Mouse (Mus musculus) heart, postnatal 4 days (tissue): ENCODE measurements at regions not wholly inside any gene's neighbourhood (a gene's known extent, or its start where the extent isn't known, plus 50 kb on each side); places are given as distances from the start of the nearest gene placed in this dataset.
A peak's percentile ranks its signal among the peaks of the same experiment; 100 is the strongest.

Source experiments
- DNase-seq: peaks from one replicate; pipeline ENCODE4 v3.0.0; 2021

GRCm38 (mm10) chr15:65646470-65646869, 631.8 kb upstream of the Gm21961 start:
- DNase-seq: no peak

GRCm38 (mm10) chr15:65639484-65639883, 624.8 kb upstream of the Gm21961 start:
- DNase-seq: no peak

- DNase-seq: peak; percentile 61
Observed at GRCm38 (mm10) chr15:65637520-65638184, 622.9 kb upstream of the Gm21961 start.

GRCm38 (mm10) chr15:65632440-65632839, 617.7 kb upstream of the Gm21961 start:
- no peak for DNase-seq

- DNase-seq: no peak
Observed at GRCm38 (mm10) chr15:65630476-65630875, 615.8 kb upstream of the Gm21961 start.

- DNase-seq: no peak
Observed at GRCm38 (mm10) chr15:65592718-65593477, 578.2 kb upstream of the Gm21961 start.

GRCm38 (mm10) chr15:65585566-65585965, 570.9 kb upstream of the Gm21961 start:
- DNase-seq: no peak

- DNase-seq: no peak
Observed at GRCm38 (mm10) chr15:65579353-65579752, 564.6 kb upstream of the Gm21961 start.

GRCm38 (mm10) chr15:65567931-65568330, 553.2 kb upstream of the Gm21961 start:
- DNase-seq: no peak

GRCm38 (mm10) chr15:65557846-65558835, 543.4 kb upstream of the Gm21961 start:
- no peak for DNase-seq

GRCm38 (mm10) chr15:65549046-65549445, 534.3 kb upstream of the Gm21961 start:
- DNase-seq: no peak

GRCm38 (mm10) chr15:65535606-65536005, 520.9 kb upstream of the Gm21961 start:
- no peak for DNase-seq

GRCm38 (mm10) chr15:65532241-65532640, 517.5 kb upstream of the Gm21961 start:
- no peak for DNase-seq

GRCm38 (mm10) chr15:65502656-65503055, 488.0 kb upstream of the Gm21961 start:
- no peak for DNase-seq

- DNase-seq: no peak
Observed at GRCm38 (mm10) chr15:65478940-65479339, 464.2 kb upstream of the Gm21961 start.

- DNase-seq: no peak
Observed at GRCm38 (mm10) chr15:65455203-65455816, 440.6 kb upstream of the Gm21961 start.

GRCm38 (mm10) chr15:65452258-65453028, 437.7 kb upstream of the Gm21961 start:
- peak; percentile 55 for DNase-seq

GRCm38 (mm10) chr15:65419736-65420135, 405.0 kb upstream of the Gm21961 start:
- no peak for DNase-seq
